Mouse (Mus musculus): ENCODE results near the gene Sorcs2.
"Not testable (repeated sequence)": the region's sequence is repeated elsewhere in the genome, so short reads cannot be mapped to it uniquely, and the experiment has no call there.

Sorcs2 gene

GRCm38 (mm10) chr5:36301166-36301565 lies 96.8 kb downstream of the Sorcs2 start:
- no peak for DNase-seq (ENCODE audit: low spot score)

GRCm38 (mm10) chr5:36298049-36298448 lies 99.9 kb downstream of the Sorcs2 start:
- DNase-seq (ENCODE audit: low spot score) = no peak

- no peak for DNase-seq (ENCODE audit: low spot score)
These were observed 100.7 kb downstream of the Sorcs2 start for GRCm38 (mm10) chr5:36297246-36297645.

GRCm38 (mm10) chr5:36293109-36293900 lies 104.6 kb downstream of the Sorcs2 start:
- no peak for DNase-seq (ENCODE audit: low spot score)

- DNase-seq (ENCODE audit: low spot score) = no peak
These were observed 105.6 kb downstream of the Sorcs2 start for GRCm38 (mm10) chr5:36292321-36292720.

- peak; percentile 31 for DNase-seq (ENCODE audit: low spot score)
These were observed 106.7 kb downstream of the Sorcs2 start for GRCm38 (mm10) chr5:36291191-36291590.

GRCm38 (mm10) chr5:36285405-36285804 lies 112.5 kb downstream of the Sorcs2 start:
- DNase-seq (ENCODE audit: low spot score) = peak; percentile 16

GRCm38 (mm10) chr5:36279896-36280295 lies 118.0 kb downstream of the Sorcs2 start:
- DNase-seq (ENCODE audit: low spot score) = no peak

GRCm38 (mm10) chr5:36274684-36275394 lies 123.1 kb downstream of the Sorcs2 start:
- no peak for DNase-seq (ENCODE audit: low spot score)

GRCm38 (mm10) chr5:36267194-36267769 lies 130.7 kb downstream of the Sorcs2 start:
- DNase-seq (ENCODE audit: low spot score) = no peak

- no peak for DNase-seq (ENCODE audit: low spot score)
These were observed 137.1 kb downstream of the Sorcs2 start for GRCm38 (mm10) chr5:36260862-36261261.

- no peak for DNase-seq (ENCODE audit: low spot score)
These were observed 138.2 kb downstream of the Sorcs2 start for GRCm38 (mm10) chr5:36259691-36260124.

- no peak for DNase-seq (ENCODE audit: low spot score)
These were observed 139.4 kb downstream of the Sorcs2 start for GRCm38 (mm10) chr5:36258387-36259181.

- no peak for DNase-seq (ENCODE audit: low spot score)
These were observed 140.9 kb downstream of the Sorcs2 start for GRCm38 (mm10) chr5:36257008-36257407.

- no peak for DNase-seq (ENCODE audit: low spot score)
These were observed 143.1 kb downstream of the Sorcs2 start for GRCm38 (mm10) chr5:36254642-36255516.

- no peak for DNase-seq (ENCODE audit: low spot score)
These were observed 145.0 kb downstream of the Sorcs2 start for GRCm38 (mm10) chr5:36252746-36253504.

- DNase-seq (ENCODE audit: low spot score) = no peak
These were observed 149.9 kb downstream of the Sorcs2 start for GRCm38 (mm10) chr5:36248022-36248421.

- DNase-seq (ENCODE audit: low spot score) = not testable (repeated sequence)
These were observed 160.4 kb downstream of the Sorcs2 start for GRCm38 (mm10) chr5:36237526-36237925.

GRCm38 (mm10) chr5:36230301-36230780 lies 167.6 kb downstream of the Sorcs2 start:
- DNase-seq (ENCODE audit: low spot score) = no peak
